Mouse (Mus musculus): ENCODE measurements around the gene Ago4. TPM values are rescaled to one million over a fixed set of nuclear protein-coding genes. Genes with fewer than 3 reads are reported as not detected.
A peak's percentile ranks its signal among the peaks of the same experiment; 100 is the strongest.
"Not testable (repeated sequence)": the region's sequence is repeated elsewhere in the genome, so short reads cannot be mapped to it uniquely, and the experiment has no call there.

The Ago4 gene
- polyA plus RNA-seq, 1 experiment from 2014 or later: 1.1 TPM

GRCm38 (mm10) chr4:126536865-126537264, 3.6 kb upstream of the Ago4 start:
- no peak for ATAC-seq (replicated peaks; ENCODE audit: insufficient number of reproducible peaks, low FRiP score, low TSS enrichment)
- Histone ChIP-seq H3K27me3 (ENCODE audit: control insufficient read depth, insufficient read depth, low read length) (peaks cover 6% of the 10 kb centered on the region; the same call in 1 of the 2 replicates), H3K9ac (ENCODE audit: low read depth, low read length) (no peak overlapping the region), H3K4me2 (no peak overlapping the region), H3K4me1 (ENCODE audit: control insufficient read depth, insufficient read depth, low read length) (peaks cover 4% of the 10 kb centered on the region; the same call in 1 of the 2 replicates), H3K27ac (ENCODE audit: low read depth, low read length) (no peak overlapping the region), H3K4me3 (ENCODE audit: low read depth, low read length) (no peak overlapping the region), H3K36me3 (ENCODE audit: control insufficient read depth, insufficient read depth, low read length) (no peaks in the 10 kb centered on the region), H3K9me3 (replicated peaks; ENCODE audit: control insufficient read depth, low read length) (no peaks in the 10 kb centered on the region)
- 58% methylated on average over 5 of the region's 5 CpGs for WGBS (ENCODE audit: insufficient replicate concordance)

GRCm38 (mm10) chr4:126535631-126536030, 2.4 kb upstream of the Ago4 start:
- H3K36me3 ChIP-seq (ENCODE audit: control insufficient read depth, insufficient read depth, low read length); H3K9ac ChIP-seq (ENCODE audit: low read depth, low read length); H3K4me2 ChIP-seq; H3K27ac ChIP-seq (ENCODE audit: low read depth, low read length); ATAC-seq (replicated peaks; ENCODE audit: insufficient number of reproducible peaks, low FRiP score, low TSS enrichment); H3K4me1 ChIP-seq (ENCODE audit: control insufficient read depth, insufficient read depth, low read length); H3K9me3 ChIP-seq (replicated peaks; ENCODE audit: control insufficient read depth, low read length); H3K27me3 ChIP-seq (ENCODE audit: control insufficient read depth, insufficient read depth, low read length); H3K4me3 ChIP-seq (ENCODE audit: low read depth, low read length): not testable (repeated sequence)
- WGBS (ENCODE audit: insufficient replicate concordance): 88% methylated on average over 7 of the region's 7 CpGs

- Histone ChIP-seq H3K9ac (ENCODE audit: low read depth, low read length) (peak overlapping the region; percentile 82), H3K27ac (ENCODE audit: low read depth, low read length) (no peak overlapping the region), H3K4me1 (ENCODE audit: control insufficient read depth, insufficient read depth, low read length) (peaks cover 4% of the 10 kb centered on the region; the same call in 1 of the 2 replicates), H3K9me3 (replicated peaks; ENCODE audit: control insufficient read depth, low read length) (no peaks in the 10 kb centered on the region), H3K4me2 (peak overlapping the region; percentile 93), H3K4me3 (ENCODE audit: low read depth, low read length) (peak overlapping the region; percentile 81), H3K27me3 (ENCODE audit: control insufficient read depth, insufficient read depth, low read length) (peaks cover 6% of the 10 kb centered on the region; the same call in 1 of the 2 replicates), H3K36me3 (ENCODE audit: control insufficient read depth, insufficient read depth, low read length) (no peaks in the 10 kb centered on the region)
- 0 out of 2 replicates have a peak, but pooled peaks have one; percentile 39 for ATAC-seq (replicated peaks; ENCODE audit: insufficient number of reproducible peaks, low FRiP score, low TSS enrichment)
- 7% methylated on average over 7 of the region's 7 CpGs for WGBS (ENCODE audit: insufficient replicate concordance)
These were observed 428 bp upstream of the Ago4 start for GRCm38 (mm10) chr4:126533729-126534070.

- Histone ChIP-seq H3K9me3 (replicated peaks; ENCODE audit: control insufficient read depth, low read length) (no peaks in the 10 kb centered on the region), H3K27me3 (ENCODE audit: control insufficient read depth, insufficient read depth, low read length) (peaks cover 6% of the 10 kb centered on the region; the same call in 1 of the 2 replicates), H3K4me2 (peak overlapping the region; percentile 93), H3K36me3 (ENCODE audit: control insufficient read depth, insufficient read depth, low read length) (no peaks in the 10 kb centered on the region), H3K9ac (ENCODE audit: low read depth, low read length) (peak overlapping the region; percentile 82), H3K27ac (ENCODE audit: low read depth, low read length) (no peak overlapping the region), H3K4me1 (ENCODE audit: control insufficient read depth, insufficient read depth, low read length) (peaks cover 4% of the 10 kb centered on the region; the same call in 1 of the 2 replicates), H3K4me3 (ENCODE audit: low read depth, low read length) (peak overlapping the region; percentile 81)
- no peak for ATAC-seq (replicated peaks; ENCODE audit: insufficient number of reproducible peaks, low FRiP score, low TSS enrichment)
- 37% methylated on average over 5 of the region's 5 CpGs for WGBS (ENCODE audit: insufficient replicate concordance)
These were observed 980 bp downstream of the Ago4 start for GRCm38 (mm10) chr4:126532292-126532691.

- ATAC-seq (replicated peaks; ENCODE audit: insufficient number of reproducible peaks, low FRiP score, low TSS enrichment): no peak
- Histone ChIP-seq H3K9me3 (replicated peaks; ENCODE audit: control insufficient read depth, low read length) (no peaks in the 10 kb centered on the region), H3K4me3 (ENCODE audit: low read depth, low read length) (no peak overlapping the region), H3K9ac (ENCODE audit: low read depth, low read length) (no peak overlapping the region), H3K4me1 (ENCODE audit: control insufficient read depth, insufficient read depth, low read length) (no peaks in the 10 kb centered on the region), H3K27me3 (ENCODE audit: control insufficient read depth, insufficient read depth, low read length) (no peaks in the 10 kb centered on the region), H3K27ac (ENCODE audit: low read depth, low read length) (no peak overlapping the region), H3K36me3 (ENCODE audit: control insufficient read depth, insufficient read depth, low read length) (no peaks in the 10 kb centered on the region), H3K4me2 (no peak overlapping the region)
- WGBS (ENCODE audit: insufficient replicate concordance): 86% methylated on average over 5 of the region's 5 CpGs
These were observed 6.4 kb downstream of the Ago4 start for GRCm38 (mm10) chr4:126526828-126527227.

- 80% methylated on average over 3 of the region's 3 CpGs for WGBS (ENCODE audit: insufficient replicate concordance)
- Histone ChIP-seq H3K4me3 (ENCODE audit: low read depth, low read length) (no peak overlapping the region), H3K27me3 (ENCODE audit: control insufficient read depth, insufficient read depth, low read length) (no peaks in the 10 kb centered on the region), H3K9ac (ENCODE audit: low read depth, low read length) (no peak overlapping the region), H3K4me2 (no peak overlapping the region), H3K9me3 (replicated peaks; ENCODE audit: control insufficient read depth, low read length) (no peaks in the 10 kb centered on the region), H3K4me1 (ENCODE audit: control insufficient read depth, insufficient read depth, low read length) (no peaks in the 10 kb centered on the region), H3K27ac (ENCODE audit: low read depth, low read length) (no peak overlapping the region), H3K36me3 (ENCODE audit: control insufficient read depth, insufficient read depth, low read length) (no peaks in the 10 kb centered on the region)
- ATAC-seq (replicated peaks; ENCODE audit: insufficient number of reproducible peaks, low FRiP score, low TSS enrichment): no peak
These were observed 7.1 kb downstream of the Ago4 start for GRCm38 (mm10) chr4:126526164-126526563.

GRCm38 (mm10) chr4:126512308-126513066, 20.8 kb downstream of the Ago4 start:
- 81% methylated on average over 6 of the region's 6 CpGs for WGBS (ENCODE audit: insufficient replicate concordance)
- Histone ChIP-seq H3K27me3 (ENCODE audit: control insufficient read depth, insufficient read depth, low read length) (no peaks in the 10 kb centered on the region), H3K36me3 (ENCODE audit: control insufficient read depth, insufficient read depth, low read length) (no peaks in the 10 kb centered on the region), H3K4me2 (no peak overlapping the region), H3K4me3 (ENCODE audit: low read depth, low read length) (no peak overlapping the region), H3K9ac (ENCODE audit: low read depth, low read length) (no peak overlapping the region), H3K9me3 (replicated peaks; ENCODE audit: control insufficient read depth, low read length) (no peaks in the 10 kb centered on the region), H3K4me1 (ENCODE audit: control insufficient read depth, insufficient read depth, low read length) (no peaks in the 10 kb centered on the region), H3K27ac (ENCODE audit: low read depth, low read length) (no peak overlapping the region)
- no peak for ATAC-seq (replicated peaks; ENCODE audit: insufficient number of reproducible peaks, low FRiP score, low TSS enrichment)

GRCm38 (mm10) chr4:126511013-126511412, 22.3 kb downstream of the Ago4 start:
- Histone ChIP-seq H3K9ac (ENCODE audit: low read depth, low read length) (no peak overlapping the region), H3K4me3 (ENCODE audit: low read depth, low read length) (no peak overlapping the region), H3K4me1 (ENCODE audit: control insufficient read depth, insufficient read depth, low read length) (no peaks in the 10 kb centered on the region), H3K36me3 (ENCODE audit: control insufficient read depth, insufficient read depth, low read length) (no peaks in the 10 kb centered on the region), H3K27me3 (ENCODE audit: control insufficient read depth, insufficient read depth, low read length) (no peaks in the 10 kb centered on the region), H3K9me3 (replicated peaks; ENCODE audit: control insufficient read depth, low read length) (no peaks in the 10 kb centered on the region), H3K27ac (ENCODE audit: low read depth, low read length) (no peak overlapping the region), H3K4me2 (no peak overlapping the region)
- ATAC-seq (replicated peaks; ENCODE audit: insufficient number of reproducible peaks, low FRiP score, low TSS enrichment): no peak
- WGBS (ENCODE audit: insufficient replicate concordance): 71% methylated on average over 5 of the region's 5 CpGs

GRCm38 (mm10) chr4:126509072-126509471, 24.2 kb downstream of the Ago4 start:
- H3K9me3 ChIP-seq (replicated peaks; ENCODE audit: control insufficient read depth, low read length): no peaks in the 10 kb centered on the region
- no peak for ATAC-seq (replicated peaks; ENCODE audit: insufficient number of reproducible peaks, low FRiP score, low TSS enrichment)
- no peak overlapping the region for H3K4me3 ChIP-seq (ENCODE audit: low read depth, low read length)
- H3K4me2 ChIP-seq: no peak overlapping the region
- no peak overlapping the region for H3K9ac ChIP-seq (ENCODE audit: low read depth, low read length)
- H3K4me1 ChIP-seq (ENCODE audit: control insufficient read depth, insufficient read depth, low read length): no peaks in the 10 kb centered on the region
- no peaks in the 10 kb centered on the region for H3K27me3 ChIP-seq (ENCODE audit: control insufficient read depth, insufficient read depth, low read length)
- 73% methylated on average over 2 of the region's 2 CpGs for WGBS (ENCODE audit: insufficient replicate concordance)
- no peaks in the 10 kb centered on the region for H3K36me3 ChIP-seq (ENCODE audit: control insufficient read depth, insufficient read depth, low read length)
- H3K27ac ChIP-seq (ENCODE audit: low read depth, low read length): no peak overlapping the region
